Mouse (Mus musculus) heart, adult 11 months (tissue): ENCODE measurements at regions not wholly inside any gene's neighbourhood (a gene's known extent, or its start where the extent isn't known, plus 50 kb on each side); places are given as distances from the start of the nearest gene placed in this dataset.
"Not testable (repeated sequence)": the region's sequence is repeated elsewhere in the genome, so short reads cannot be mapped to it uniquely, and the experiment has no call there.

ENCODE experiments used
- DNase-seq: peaks from one replicate; pipeline ENCODE4 v3.0.0; 2022

GRCm38 (mm10) chr2:55182416-55182815, 253.4 kb upstream of the Kcnj3 start:
- no peak for DNase-seq

- DNase-seq, result no peak
These were observed 228.9 kb upstream of the Kcnj3 start for GRCm38 (mm10) chr2:55206891-55207290.

DNA sequence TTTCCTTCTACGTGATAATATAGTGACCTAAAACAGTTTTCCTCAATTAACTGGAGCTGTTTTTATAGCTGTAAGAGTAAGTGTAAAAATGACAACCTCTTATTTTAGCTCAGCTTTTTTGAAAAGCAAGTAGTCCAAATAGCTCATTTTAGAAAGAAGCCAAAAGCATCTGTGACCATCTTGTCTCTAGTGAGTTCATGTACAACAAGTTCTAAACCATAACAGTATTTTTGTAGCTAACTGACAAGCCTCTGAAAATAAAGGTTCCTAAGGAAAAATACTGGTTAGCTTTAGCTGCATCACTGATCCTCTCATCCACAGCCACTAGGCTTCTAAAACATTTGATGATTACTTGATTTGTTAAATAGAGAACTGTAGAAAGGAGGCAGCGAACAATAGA, 227.2 kb upstream of the Kcnj3 start:
- no peak for DNase-seq

DNA sequence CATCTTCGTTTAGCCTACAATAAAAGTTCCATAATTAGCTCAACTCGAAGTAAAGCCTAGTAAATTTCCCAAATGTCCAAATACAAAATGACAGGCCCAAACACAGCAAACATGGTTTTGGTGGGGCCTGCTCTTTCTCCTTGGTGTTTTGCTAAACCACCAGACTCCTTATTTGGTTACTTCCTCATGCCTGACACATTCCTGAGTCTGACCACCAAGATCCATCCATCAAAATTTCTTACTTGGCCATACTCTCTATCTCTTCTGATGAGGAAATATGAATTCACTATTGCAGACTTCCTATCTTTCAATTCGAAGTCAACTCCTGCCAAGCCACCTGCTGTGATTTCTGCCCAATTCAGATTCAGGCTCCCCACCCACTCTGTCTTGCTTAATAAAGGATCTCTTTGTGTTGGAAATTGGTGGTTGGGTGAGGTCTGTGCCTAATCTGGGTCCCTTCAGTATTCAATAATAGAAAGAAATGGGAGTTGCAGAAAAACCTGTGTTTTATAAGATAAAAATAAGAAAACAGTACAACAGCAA, 225.9 kb upstream of the Kcnj3 start:
- no peak for DNase-seq

DNA sequence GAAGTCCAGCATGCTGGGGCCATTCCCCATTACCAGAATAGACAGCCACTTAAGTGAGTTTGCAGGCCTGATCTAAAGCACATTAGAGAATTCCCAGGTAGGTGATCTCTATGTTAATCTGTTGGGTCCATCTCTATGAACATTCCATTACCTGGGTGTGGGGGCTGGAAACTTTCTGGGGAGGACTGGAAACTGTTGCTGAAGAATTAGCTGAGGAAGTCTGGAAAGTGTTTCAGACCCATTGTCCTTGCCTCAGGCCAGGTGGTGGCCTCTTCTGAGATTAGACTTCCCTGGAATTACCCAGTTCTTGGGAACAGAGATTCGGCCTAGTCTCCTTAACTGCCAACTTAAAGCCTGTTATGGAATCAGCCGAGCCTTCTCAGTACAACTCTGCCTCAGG, 224.5 kb upstream of the Kcnj3 start:
- DNase-seq, result no peak

- DNase-seq, result no peak
These were observed 213.7 kb upstream of the Kcnj3 start for GRCm38 (mm10) chr2:55222046-55222445.

- not testable (repeated sequence) for DNase-seq
These were observed 213.0 kb upstream of the Kcnj3 start for GRCm38 (mm10) chr2:55222741-55223140.

- DNase-seq, result no peak
These were observed 207.5 kb upstream of the Kcnj3 start for GRCm38 (mm10) chr2:55228131-55228797.

DNA sequence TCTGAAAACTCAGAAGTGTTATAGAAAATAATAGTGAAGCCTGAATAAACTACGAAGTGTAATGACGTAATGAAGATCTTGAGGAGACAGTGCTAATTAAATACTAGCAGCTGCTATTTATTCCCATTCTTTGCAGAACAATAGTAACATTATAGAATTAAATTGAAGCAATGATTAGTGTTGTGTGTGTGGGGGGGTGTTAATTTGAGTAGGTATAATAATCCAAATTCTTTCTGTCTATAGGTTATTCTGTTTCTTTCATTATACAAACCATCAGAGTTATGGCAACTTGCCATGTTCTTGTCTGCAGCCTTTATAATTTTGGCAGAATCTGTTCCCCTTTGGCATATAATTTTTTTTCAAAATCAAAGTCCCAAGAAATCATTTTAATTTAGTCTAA, 203.9 kb upstream of the Kcnj3 start:
- no peak for DNase-seq

- DNase-seq, result no peak
These were observed 182.6 kb upstream of the Kcnj3 start for GRCm38 (mm10) chr2:55253134-55253533.

DNA sequence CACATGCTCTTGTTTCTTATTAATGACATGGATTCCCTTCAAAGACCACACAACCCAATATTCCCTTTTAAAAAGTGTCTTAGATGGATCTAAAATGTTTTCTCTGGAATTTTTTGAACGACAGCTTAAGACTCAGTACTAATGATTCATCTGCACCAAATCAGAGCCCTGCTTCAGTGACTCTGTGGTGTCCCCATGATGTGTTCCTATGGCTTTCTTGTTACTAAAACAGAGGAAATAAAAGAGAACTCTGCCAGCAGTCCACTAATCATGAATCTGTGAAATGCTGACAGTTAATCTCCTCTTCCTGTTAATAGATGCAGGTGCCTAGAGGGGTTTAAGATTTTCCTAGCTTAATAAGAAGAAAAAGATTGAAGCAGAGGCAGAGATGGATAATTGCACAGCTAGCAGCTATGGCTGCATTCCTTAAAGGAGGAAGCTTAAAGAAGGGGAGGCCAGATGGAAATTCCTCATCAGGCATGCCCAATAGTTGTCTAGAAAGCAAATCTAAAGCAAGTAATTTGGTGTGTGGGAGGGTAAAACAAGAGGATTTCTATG, 173.0 kb upstream of the Kcnj3 start:
- no peak for DNase-seq

GRCm38 (mm10) chr2:55263847-55264449, 171.8 kb upstream of the Kcnj3 start:
- no peak for DNase-seq

GRCm38 (mm10) chr2:55306387-55306786, 129.4 kb upstream of the Kcnj3 start:
- DNase-seq, result peak; percentile 13

- DNase-seq, result no peak
These were observed 120.1 kb upstream of the Kcnj3 start for GRCm38 (mm10) chr2:55315627-55316026.

- DNase-seq, result peak; percentile 65
These were observed 81.7 kb upstream of the Kcnj3 start for GRCm38 (mm10) chr2:55354061-55354460.
